22 mouse cellular contexts compared by ENCODE assay signal in genomic region chr9:47962589-47962988, GRCm38 (mm10).
DNase-seq lines count a peak whose midpoint lies in the region; ATAC-seq and TF ChIP-seq lines count a peak whose summit lies in the region.
"Had no signal": no experiment of that assay in that cellular context is flagged by ENCODE, and none has a peak within 500 bp of the region (broad histone marks: within the 10 kb centered on the region; RNA-seq: fewer than 3 reads in every experiment).

No protein-coding gene starts in this region.

- no peaks in the 10 kb centered on the region for H3K27me3 ChIP-seq in forebrain, postnatal 0 days (ENCODE audit: insufficient read depth, low read length)
- H3K27me3 ChIP-seq in forebrain, embryonic 13.5 days = no peaks in the 10 kb centered on the region
- no peaks in the 10 kb centered on the region for H3K27me3 ChIP-seq in kidney, postnatal 0 days (ENCODE audit: insufficient read depth, low read length)
- H3K27me3 ChIP-seq in embryonic facial prominence, embryonic 11.5 days (ENCODE audit: control insufficient read depth, insufficient read depth, low read length) = no peaks in the 10 kb centered on the region
- H3K27me3 ChIP-seq in intestine, postnatal 0 days (replicated peaks; ENCODE audit: control insufficient read depth, insufficient read depth, low read length) = no peaks in the 10 kb centered on the region
- H3K27me3 ChIP-seq: heart, embryonic 12.5 days; hindbrain, embryonic 15.5 days had no signal

- 60% methylated on average over 4 of the region's 4 CpGs for WGBS in forebrain, postnatal 0 days
- 82% methylated on average over 4 of the region's 4 CpGs for WGBS in forebrain, embryonic 13.5 days
- WGBS in kidney, postnatal 0 days = 17% methylated on average over 4 of the region's 4 CpGs
- 43% methylated on average over 4 of the region's 4 CpGs for WGBS in embryonic facial prominence, embryonic 11.5 days
- 70% methylated on average over 4 of the region's 4 CpGs for WGBS in intestine, postnatal 0 days

- no peak overlapping the region for H3K9ac ChIP-seq in forebrain, postnatal 0 days
- H3K9ac ChIP-seq in forebrain, embryonic 13.5 days = no peak overlapping the region
- H3K9ac ChIP-seq in kidney, postnatal 0 days (ENCODE audit: low read depth, low read length) = no peak overlapping the region
- no peak overlapping the region for H3K9ac ChIP-seq in embryonic facial prominence, embryonic 11.5 days (replicated peaks; ENCODE audit: low read length)
- H3K9ac ChIP-seq in intestine, postnatal 0 days (ENCODE audit: low read depth, low read length) = no peak overlapping the region
- H3K9ac ChIP-seq: embryonic facial prominence, embryonic 13.5 days; heart, embryonic 12.5 days; hindbrain, embryonic 15.5 days had no signal

- no peaks in the 10 kb centered on the region for H3K4me1 ChIP-seq in forebrain, postnatal 0 days (ENCODE audit: insufficient read depth)
- no peaks in the 10 kb centered on the region for H3K4me1 ChIP-seq in forebrain, embryonic 13.5 days
- no peaks in the 10 kb centered on the region for H3K4me1 ChIP-seq in kidney, postnatal 0 days (replicated peaks; ENCODE audit: insufficient read depth, low read length)
- no peaks in the 10 kb centered on the region; the same call in 1 of the 2 replicates for H3K4me1 ChIP-seq in embryonic facial prominence, embryonic 11.5 days (ENCODE audit: control insufficient read depth, insufficient read depth, low read length)
- H3K4me1 ChIP-seq in intestine, postnatal 0 days (replicated peaks; ENCODE audit: control insufficient read depth, insufficient read depth, low read length) = no peaks in the 10 kb centered on the region
- H3K4me1 ChIP-seq: heart, embryonic 12.5 days had no signal

- H3K9me3 ChIP-seq in forebrain, postnatal 0 days (ENCODE audit: low read length) = no peaks in the 10 kb centered on the region
- H3K9me3 ChIP-seq in forebrain, embryonic 13.5 days (replicated peaks) = no peaks in the 10 kb centered on the region
- H3K9me3 ChIP-seq in kidney, postnatal 0 days (replicated peaks; ENCODE audit: low read length) = no peaks in the 10 kb centered on the region
- no peaks in the 10 kb centered on the region for H3K9me3 ChIP-seq in embryonic facial prominence, embryonic 11.5 days (replicated peaks; ENCODE audit: control insufficient read depth, low read length)
- no peaks in the 10 kb centered on the region for H3K9me3 ChIP-seq in intestine, postnatal 0 days (ENCODE audit: control insufficient read depth)
- H3K9me3 ChIP-seq: embryonic facial prominence, embryonic 13.5 days; heart, embryonic 12.5 days; hindbrain, embryonic 15.5 days had no signal

- peak; percentile 69; the same call in 1 of the 2 replicates for ATAC-seq in forebrain, postnatal 0 days
- ATAC-seq in forebrain, embryonic 13.5 days = no peak
- 0 out of 2 replicates have a peak, but pooled peaks have one; percentile 54 for ATAC-seq in kidney, postnatal 0 days (replicated peaks; ENCODE audit: low FRiP score, low read depth)
- ATAC-seq in embryonic facial prominence, embryonic 11.5 days (replicated peaks; ENCODE audit: insufficient number of reproducible peaks, low FRiP score, low TSS enrichment, low read depth) = peak; percentile 56; the same call in 1 of the 2 replicates
- no peak for ATAC-seq in intestine, postnatal 0 days
- no peak for ATAC-seq in cerebellum, adult (ENCODE audit: insufficient number of reproducible peaks, low FRiP score, low TSS enrichment)
- ATAC-seq: CD4-positive, CD25-positive, alpha-beta regulatory T cell, adult 4 months; forebrain, embryonic 16.5 days; intestine, embryonic 16.5 days had no signal

- H3K4me2 ChIP-seq in forebrain, postnatal 0 days (ENCODE audit: low read depth) = no peak overlapping the region
- H3K4me2 ChIP-seq in forebrain, embryonic 13.5 days = no peak overlapping the region
- H3K4me2 ChIP-seq in kidney, postnatal 0 days (ENCODE audit: low read length) = no peak overlapping the region
- no peak overlapping the region for H3K4me2 ChIP-seq in embryonic facial prominence, embryonic 11.5 days (ENCODE audit: low read depth, low read length)
- no peak overlapping the region for H3K4me2 ChIP-seq in intestine, postnatal 0 days (replicated peaks; ENCODE audit: low read depth)
- H3K4me2 ChIP-seq: embryonic facial prominence, embryonic 13.5 days; heart, embryonic 12.5 days; hindbrain, embryonic 15.5 days; liver, embryonic 11.5 days had no signal

- H3K36me3 ChIP-seq in forebrain, postnatal 0 days (ENCODE audit: insufficient read depth) = no peaks in the 10 kb centered on the region
- H3K36me3 ChIP-seq in forebrain, embryonic 13.5 days (ENCODE audit: poor library complexity, severe bottlenecking) = no peaks in the 10 kb centered on the region
- no peaks in the 10 kb centered on the region for H3K36me3 ChIP-seq in kidney, postnatal 0 days (ENCODE audit: insufficient read depth, low read length)
- H3K36me3 ChIP-seq in embryonic facial prominence, embryonic 11.5 days (replicated peaks; ENCODE audit: control insufficient read depth, insufficient read depth, low read depth, low read length) = no peaks in the 10 kb centered on the region
- H3K36me3 ChIP-seq in intestine, postnatal 0 days (ENCODE audit: control insufficient read depth, insufficient read depth) = no peaks in the 10 kb centered on the region
- H3K36me3 ChIP-seq: embryonic facial prominence, embryonic 13.5 days; heart, embryonic 12.5 days; hindbrain, embryonic 15.5 days had no signal

- H3K4me3 ChIP-seq in forebrain, postnatal 0 days (ENCODE audit: low read depth, low read length) = no peak overlapping the region
- H3K4me3 ChIP-seq in forebrain, embryonic 13.5 days = no peak overlapping the region
- H3K4me3 ChIP-seq in kidney, postnatal 0 days (replicated peaks; ENCODE audit: low read depth, low read length) = no peak overlapping the region
- H3K4me3 ChIP-seq in embryonic facial prominence, embryonic 11.5 days (ENCODE audit: low read depth, low read length) = no peak overlapping the region
- H3K4me3 ChIP-seq in intestine, postnatal 0 days (ENCODE audit: low read depth, low read length) = no peak overlapping the region
- H3K4me3 ChIP-seq: embryonic facial prominence, embryonic 13.5 days; heart, embryonic 12.5 days; hindbrain, embryonic 15.5 days had no signal

- H3K27ac ChIP-seq in forebrain, postnatal 0 days (ENCODE audit: low read depth, low read length) = no peak overlapping the region
- no peak overlapping the region for H3K27ac ChIP-seq in forebrain, embryonic 13.5 days
- no peak overlapping the region for H3K27ac ChIP-seq in kidney, postnatal 0 days
- no peak overlapping the region for H3K27ac ChIP-seq in embryonic facial prominence, embryonic 11.5 days (replicated peaks; ENCODE audit: low read depth, low read length)
- H3K27ac ChIP-seq in intestine, postnatal 0 days (ENCODE audit: low read depth, low read length) = no peak overlapping the region
- H3K27ac ChIP-seq: embryonic facial prominence, embryonic 13.5 days; hindbrain, embryonic 15.5 days had no signal

- TF ChIP-seq CTCF in forebrain, postnatal 0 days (IDR thresholded peaks at IDR 0.05; ENCODE audit: low read depth) = no peak
- no peak for TF ChIP-seq CTCF in kidney, postnatal 0 days (IDR thresholded peaks at IDR 0.05; ENCODE audit: low read depth)
- no peak for TF ChIP-seq CTCF in intestine, postnatal 0 days (IDR thresholded peaks at IDR 0.05; ENCODE audit: low read depth)

- no peak for DNase-seq in forebrain, postnatal 0 days
- peak; percentile 83 for DNase-seq in kidney, postnatal 0 days (ENCODE audit: low spot score)
- DNase-seq in kidney, adult 11 months = no peak
- peak; percentile 67 for DNase-seq in embryonic facial prominence, embryonic 11.5 days (ENCODE audit: low spot score)
- DNase-seq in mesoderm, embryonic 11.5 days (ENCODE audit: low read depth, low spot score) = peak; percentile 79
- DNase-seq: adrenal gland, postnatal 25 days; cerebellum, adult 11-12 months; heart, postnatal 14 days; lung, adult 18-20 months; lung, postnatal 14 days; right cerebral cortex, postnatal 25 days; thymus, adult 18-20 months had no signal

Comparison
In these comparisons a context has a peak if more than half of its experiments do, and no peak if none do; other contexts are left out.
1. ATAC-seq: peak in forebrain, postnatal 0 days (single experiment), kidney, postnatal 0 days (single experiment) and embryonic facial prominence, embryonic 11.5 days (single experiment); none in forebrain, embryonic 13.5 days (single experiment), intestine, postnatal 0 days (single experiment) and cerebellum, adult (single experiment).
2. DNase-seq: peak in kidney, postnatal 0 days (single experiment), embryonic facial prominence, embryonic 11.5 days (single experiment) and mesoderm, embryonic 11.5 days (single experiment); none in forebrain, postnatal 0 days (single experiment) and kidney, adult 11 months (single experiment).